ENCODE assay signal across 8 mouse cellular contexts in the genomic region with DNA sequence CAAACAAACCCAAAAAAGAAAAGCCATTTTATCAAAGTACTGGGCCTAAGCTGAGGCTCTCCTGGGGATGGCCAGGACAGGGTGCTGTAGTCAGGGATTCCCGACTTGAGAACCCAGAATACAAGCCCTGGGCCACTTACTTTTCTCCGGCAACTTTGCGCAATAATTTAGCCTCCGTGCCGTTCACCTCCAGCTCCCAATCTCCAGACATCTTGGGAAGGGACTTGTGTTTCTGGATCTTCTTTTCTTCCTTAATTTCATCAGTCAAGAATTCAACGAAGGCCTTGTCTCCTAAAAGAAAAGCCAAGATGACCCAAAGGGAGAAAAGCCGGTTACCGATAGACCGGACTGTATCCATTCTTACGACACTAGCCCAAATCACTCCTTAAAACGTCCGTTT. TPM values are rescaled to one million over a fixed set of nuclear protein-coding genes. Genes with fewer than 3 reads are reported as not detected.
DNase-seq lines count a peak whose midpoint lies in the region; ATAC-seq lines count a peak whose summit lies in the region.

No protein-coding gene starts in this region.

- intact Hi-C loops in left cerebral cortex, postnatal 36 days (cut with DNase I), result no loop called here

- WGBS in kidney, embryonic 14.5 days, result 6% methylated on average over 12 of the region's 12 CpGs
- 10% methylated on average over 12 of the region's 12 CpGs for WGBS in hindbrain, embryonic 12.5 days
- WGBS in midbrain, embryonic 13.5 days, result 11% methylated on average over 12 of the region's 12 CpGs

- no peak for DNase-seq in kidney, postnatal 10 days
- DNase-seq in Muller cell, postnatal 12 days (ENCODE audit: inconsistent ontology term), result peak; percentile 18
- DNase-seq in left cerebral cortex, postnatal 36 days (ENCODE audit: low spot score in 2 of 2), result no peak
- no peak for DNase-seq in retina, postnatal 1 day

- H3K4me3 ChIP-seq in kidney, embryonic 14.5 days (ENCODE audit: low read length), result peak overlapping the region; percentile 92
- H3K4me3 ChIP-seq in hindbrain, embryonic 12.5 days, result peak overlapping the region; percentile 100
- peak overlapping the region; percentile 97 for H3K4me3 ChIP-seq in midbrain, embryonic 13.5 days (replicated peaks)

- ATAC-seq in kidney, embryonic 14.5 days (ENCODE audit: low FRiP score, low TSS enrichment), result no peak
- no peak for ATAC-seq in hindbrain, embryonic 12.5 days (ENCODE audit: low FRiP score)
- ATAC-seq in midbrain, embryonic 13.5 days, result no peak
- no peak for ATAC-seq in inflammation-experienced regulatory T-cells, adult 6 months

- H3K9ac ChIP-seq in kidney, embryonic 14.5 days (ENCODE audit: low read depth, low read length), result peak overlapping the region; percentile 90
- peak overlapping the region; percentile 93 for H3K9ac ChIP-seq in hindbrain, embryonic 12.5 days
- H3K9ac ChIP-seq in midbrain, embryonic 13.5 days (replicated peaks), result peak overlapping the region; percentile 94

- no peaks in the 10 kb centered on the region for H3K9me3 ChIP-seq in kidney, embryonic 14.5 days (ENCODE audit: control insufficient read depth, low read length)
- H3K9me3 ChIP-seq in hindbrain, embryonic 12.5 days (replicated peaks), result no peaks in the 10 kb centered on the region
- no peaks in the 10 kb centered on the region for H3K9me3 ChIP-seq in midbrain, embryonic 13.5 days

- H3K27ac ChIP-seq in kidney, embryonic 14.5 days (ENCODE audit: low read depth, low read length), result no peak overlapping the region
- no peak overlapping the region; the same call in 1 of the 2 replicates for H3K27ac ChIP-seq in hindbrain, embryonic 12.5 days
- no peak overlapping the region for H3K27ac ChIP-seq in midbrain, embryonic 13.5 days

- peaks cover 5% of the 10 kb centered on the region; the same call in 1 of the 2 replicates for H3K4me1 ChIP-seq in kidney, embryonic 14.5 days (ENCODE audit: control insufficient read depth, insufficient read depth, low read length)
- peaks cover 12% of the 10 kb centered on the region for H3K4me1 ChIP-seq in hindbrain, embryonic 12.5 days
- H3K4me1 ChIP-seq in midbrain, embryonic 13.5 days (replicated peaks), result peaks cover 13% of the 10 kb centered on the region

- peaks cover 68% of the 10 kb centered on the region for H3K36me3 ChIP-seq in kidney, embryonic 14.5 days (ENCODE audit: control insufficient read depth, insufficient read depth, low read length)
- peaks cover 62% of the 10 kb centered on the region for H3K36me3 ChIP-seq in hindbrain, embryonic 12.5 days
- peaks cover 63% of the 10 kb centered on the region for H3K36me3 ChIP-seq in midbrain, embryonic 13.5 days

- H3K27me3 ChIP-seq in kidney, embryonic 14.5 days (ENCODE audit: control insufficient read depth, insufficient read depth, low read length), result no peaks in the 10 kb centered on the region
- H3K27me3 ChIP-seq in hindbrain, embryonic 12.5 days, result no peaks in the 10 kb centered on the region
- H3K27me3 ChIP-seq in midbrain, embryonic 13.5 days, result no peaks in the 10 kb centered on the region

- H3K4me2 ChIP-seq in kidney, embryonic 14.5 days (replicated peaks; ENCODE audit: low read depth, low read length), result peak overlapping the region; percentile 81
- peak overlapping the region; percentile 73 for H3K4me2 ChIP-seq in hindbrain, embryonic 12.5 days (replicated peaks)
- peak overlapping the region; percentile 83 for H3K4me2 ChIP-seq in midbrain, embryonic 13.5 days (replicated peaks)

RNA-seq across cellular contexts. Expression of a gene that starts 0.8 kb away (rescaled TPM):
- polyA plus RNA-seq in kidney, embryonic 14.5 days (2014; fragmentation: Nextera tagmentation; extraction: Ambion mirVana), result 288 and 307 TPM in 2 replicates
- polyA plus RNA-seq in hindbrain, embryonic 12.5 days (2016; fragmentation: Nextera tagmentation; extraction: Ambion mirVana), result 204 and 206 TPM in 2 replicates
- 192 and 194 TPM in 2 replicates for polyA plus RNA-seq in midbrain, embryonic 13.5 days (2015; fragmentation: Nextera tagmentation; extraction: Ambion mirVana)
- polyA plus RNA-seq in inflammation-experienced regulatory T-cells, adult 6 months (2017; shearing (Covaris generic)), result 10 to 100 TPM; 12.6 to 27.5 (median 15.5) TPM
- 10 to 100 TPM; 87.4 to 91.5 TPM for total RNA-seq in left cerebral cortex, postnatal 36 days (2021)

RNA-seq across cellular contexts. Expression of a gene that starts 12.0 kb away (rescaled TPM):
- 69.4 and 73.4 TPM in 2 replicates for polyA plus RNA-seq in kidney, embryonic 14.5 days (2014; fragmentation: Nextera tagmentation; extraction: Ambion mirVana)
- polyA plus RNA-seq in hindbrain, embryonic 12.5 days (2016; fragmentation: Nextera tagmentation; extraction: Ambion mirVana), result 58.2 and 68.5 TPM in 2 replicates
- polyA plus RNA-seq in midbrain, embryonic 13.5 days (2015; fragmentation: Nextera tagmentation; extraction: Ambion mirVana), result 75.1 and 76.6 TPM in 2 replicates
- 10 to 100 TPM; 60.7 to 75.8 (median 72.5) TPM for polyA plus RNA-seq in inflammation-experienced regulatory T-cells, adult 6 months (2017; shearing (Covaris generic))
- 10 to 100 TPM; 32.4 to 49.1 TPM for total RNA-seq in left cerebral cortex, postnatal 36 days (2021)

RNA-seq across cellular contexts. Expression of a gene that starts 12.3 kb away (rescaled TPM):
- polyA plus RNA-seq in kidney, embryonic 14.5 days (2014; fragmentation: Nextera tagmentation; extraction: Ambion mirVana), result 107 and 142 TPM in 2 replicates
- polyA plus RNA-seq in hindbrain, embryonic 12.5 days (2016; fragmentation: Nextera tagmentation; extraction: Ambion mirVana), result 131 and 148 TPM in 2 replicates
- 143 and 149 TPM in 2 replicates for polyA plus RNA-seq in midbrain, embryonic 13.5 days (2015; fragmentation: Nextera tagmentation; extraction: Ambion mirVana)
- 10 to 100 TPM; 68.9 to 98.8 (median 83.6) TPM for polyA plus RNA-seq in inflammation-experienced regulatory T-cells, adult 6 months (2017; shearing (Covaris generic))
- 10 to 100 TPM; 50.8 to 53.3 TPM for total RNA-seq in left cerebral cortex, postnatal 36 days (2021)

RNA-seq across cellular contexts. Expression of a gene that starts 22.2 kb away (rescaled TPM):
- polyA plus RNA-seq in kidney, embryonic 14.5 days (2014; fragmentation: Nextera tagmentation; extraction: Ambion mirVana), result 10.7 and 29.9 TPM in 2 replicates
- polyA plus RNA-seq in hindbrain, embryonic 12.5 days (2016; fragmentation: Nextera tagmentation; extraction: Ambion mirVana), result 21.3 and 22.3 TPM in 2 replicates
- 13.8 and 15.8 TPM in 2 replicates for polyA plus RNA-seq in midbrain, embryonic 13.5 days (2015; fragmentation: Nextera tagmentation; extraction: Ambion mirVana)
- 1 to 10 TPM; 4.8 to 6.8 (median 6.2) TPM for polyA plus RNA-seq in inflammation-experienced regulatory T-cells, adult 6 months (2017; shearing (Covaris generic))
- 10 to 100 TPM; 25.6 to 28.9 TPM for total RNA-seq in left cerebral cortex, postnatal 36 days (2021)

RNA-seq across cellular contexts. Expression of a gene that starts 37.4 kb away (rescaled TPM):
- polyA plus RNA-seq in kidney, embryonic 14.5 days (2014; fragmentation: Nextera tagmentation; extraction: Ambion mirVana), result 23.2 and 31.1 TPM in 2 replicates
- polyA plus RNA-seq in hindbrain, embryonic 12.5 days (2016; fragmentation: Nextera tagmentation; extraction: Ambion mirVana), result 49.7 and 53.4 TPM in 2 replicates
- polyA plus RNA-seq in midbrain, embryonic 13.5 days (2015; fragmentation: Nextera tagmentation; extraction: Ambion mirVana), result 42.3 and 46.1 TPM in 2 replicates
- polyA plus RNA-seq in inflammation-experienced regulatory T-cells, adult 6 months (2017; shearing (Covaris generic)), result 10 to 100 TPM; 16.3 to 21.6 (median 20.3) TPM
- total RNA-seq in left cerebral cortex, postnatal 36 days (2021), result 10 to 100 TPM; 14.9 to 16.5 TPM
